Mouse (Mus musculus) MEL-GATA-1-ER (cell line): ENCODE results near the gene Tmem204.

Experiments
- DNase-seq: peaks from one replicate; pipeline ENCODE4 v3.0.0-alpha.2; 2012; ENCODE audit warnings: low read depth; ENCODE audit errors: extremely low read depth

The Tmem204 gene

GRCm38 (mm10) chr17:25086724-25087123 is 3.3 kb upstream of the Tmem204 start:
- no peak for DNase-seq

GRCm38 (mm10) chr17:25084835-25085385 is 1.5 kb upstream of the Tmem204 start:
- no peak for DNase-seq

- DNase-seq: no peak
These were observed 504 bp downstream of the Tmem204 start for GRCm38 (mm10) chr17:25082887-25083286.

GRCm38 (mm10) chr17:25082081-25082847 is 1.1 kb downstream of the Tmem204 start:
- DNase-seq: no peak

- no peak for DNase-seq
These were observed 2.4 kb downstream of the Tmem204 start for GRCm38 (mm10) chr17:25080960-25081381.

- no peak for DNase-seq
These were observed 3.2 kb downstream of the Tmem204 start for GRCm38 (mm10) chr17:25080210-25080609.

GRCm38 (mm10) chr17:25077771-25078372 is 5.5 kb downstream of the Tmem204 start:
- DNase-seq: no peak

GRCm38 (mm10) chr17:25076906-25077305 is 6.5 kb downstream of the Tmem204 start:
- DNase-seq: no peak

- DNase-seq: no peak
These were observed 14.7 kb downstream of the Tmem204 start for GRCm38 (mm10) chr17:25068690-25069089.

GRCm38 (mm10) chr17:25067442-25067851 is 15.9 kb downstream of the Tmem204 start:
- DNase-seq: no peak

- DNase-seq: no peak
These were observed 16.8 kb downstream of the Tmem204 start for GRCm38 (mm10) chr17:25066595-25066994.

GRCm38 (mm10) chr17:25065189-25065588 is 18.2 kb downstream of the Tmem204 start:
- no peak for DNase-seq

GRCm38 (mm10) chr17:25064351-25064750 is 19.0 kb downstream of the Tmem204 start:
- no peak for DNase-seq

- no peak for DNase-seq
These were observed 19.5 kb downstream of the Tmem204 start for GRCm38 (mm10) chr17:25063872-25064271.

GRCm38 (mm10) chr17:25063261-25063660 is 20.1 kb downstream of the Tmem204 start:
- no peak for DNase-seq

GRCm38 (mm10) chr17:25057041-25057440 is 26.4 kb downstream of the Tmem204 start:
- DNase-seq: no peak

GRCm38 (mm10) chr17:25053274-25053673 is 30.1 kb downstream of the Tmem204 start:
- no peak for DNase-seq

- no peak for DNase-seq
These were observed 36.2 kb downstream of the Tmem204 start for GRCm38 (mm10) chr17:25047143-25047542.

- no peak for DNase-seq
These were observed 38.1 kb downstream of the Tmem204 start for GRCm38 (mm10) chr17:25045281-25045680.

GRCm38 (mm10) chr17:25044879-25045278 is 38.5 kb downstream of the Tmem204 start:
- DNase-seq: no peak

GRCm38 (mm10) chr17:25036183-25036582 is 47.2 kb downstream of the Tmem204 start:
- DNase-seq: no peak

- no peak for DNase-seq
These were observed 66.9 kb downstream of the Tmem204 start for GRCm38 (mm10) chr17:25016292-25017132.
